Mouse (Mus musculus) gastrocnemius, adult 18-20 months (tissue): ENCODE results near the gene Fras1. TPM values are rescaled to one million over a fixed set of nuclear protein-coding genes. Genes with fewer than 3 reads are reported as not detected.

Experiments used
- DNase-seq: peaks from one replicate; pipeline ENCODE4 v3.0.0; 2021; ENCODE audit warnings: low spot score
- total RNA-seq, 2 experiments: library from RNA; stranded (reverse); gene quantifications; 2 replicates each; pipeline ENCODE4 v1.2.3; 2021

The Fras1 gene
- total RNA-seq, 2 experiments from 2014 or later, result 0.84 to 1.1 TPM

DNA sequence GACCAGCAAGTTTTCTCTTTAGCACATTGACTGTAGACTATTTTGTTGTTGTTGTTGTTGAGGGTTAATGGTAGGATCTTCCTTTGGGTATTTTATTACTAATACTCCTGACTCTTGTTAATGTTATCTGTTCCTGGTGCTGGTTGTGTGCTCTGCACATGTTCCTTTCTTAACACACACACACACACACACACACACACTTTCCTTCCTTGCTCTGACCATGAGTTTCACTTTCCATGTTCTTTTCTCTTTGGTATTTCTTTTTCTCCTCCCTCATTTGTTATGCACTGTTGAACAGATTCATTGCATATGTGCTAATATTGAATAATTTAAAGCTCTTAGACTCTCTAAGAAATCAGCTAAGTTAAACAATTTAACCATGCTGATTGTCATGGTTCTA, 105.2 kb downstream of the Fras1 start:
- DNase-seq, result no peak

DNA sequence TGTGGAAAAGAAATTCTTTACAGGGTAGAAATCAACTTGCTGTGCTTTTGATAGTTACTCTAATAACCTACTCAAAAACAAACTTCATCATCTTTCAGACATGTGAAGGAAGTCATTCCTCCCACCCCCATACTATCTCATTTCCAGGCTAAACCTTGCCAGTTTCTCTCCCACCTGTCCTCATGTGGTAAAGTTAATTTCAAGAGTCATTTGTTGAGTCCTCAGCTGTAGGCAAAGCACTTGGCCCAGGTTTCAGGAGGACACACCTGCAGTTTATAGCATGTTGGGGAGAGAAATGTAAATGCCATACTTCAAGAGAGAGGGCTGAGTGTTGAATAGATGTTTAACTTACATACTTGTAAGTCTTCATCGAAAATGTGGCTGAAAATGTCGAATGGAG, 107.4 kb downstream of the Fras1 start:
- no peak for DNase-seq

DNA sequence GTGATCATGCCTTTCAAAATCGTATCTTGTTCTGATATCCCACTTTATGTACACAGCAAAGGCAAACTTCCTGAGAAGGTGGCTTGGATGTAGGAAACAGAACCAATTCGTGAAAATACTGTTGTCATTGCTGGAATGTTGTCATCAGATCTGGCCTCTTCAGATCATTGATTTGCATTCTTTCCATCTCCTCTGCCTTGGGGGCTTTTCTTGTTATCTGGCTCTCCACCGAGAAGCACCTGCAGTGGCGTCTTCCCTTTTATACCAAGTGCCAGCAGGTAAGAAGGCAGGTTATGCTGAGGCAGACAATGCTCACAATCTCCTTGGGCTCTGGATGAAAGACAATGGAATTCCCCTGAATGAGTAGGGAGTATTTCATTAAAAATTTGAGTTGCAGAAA, 108.3 kb downstream of the Fras1 start:
- DNase-seq, result no peak

DNA sequence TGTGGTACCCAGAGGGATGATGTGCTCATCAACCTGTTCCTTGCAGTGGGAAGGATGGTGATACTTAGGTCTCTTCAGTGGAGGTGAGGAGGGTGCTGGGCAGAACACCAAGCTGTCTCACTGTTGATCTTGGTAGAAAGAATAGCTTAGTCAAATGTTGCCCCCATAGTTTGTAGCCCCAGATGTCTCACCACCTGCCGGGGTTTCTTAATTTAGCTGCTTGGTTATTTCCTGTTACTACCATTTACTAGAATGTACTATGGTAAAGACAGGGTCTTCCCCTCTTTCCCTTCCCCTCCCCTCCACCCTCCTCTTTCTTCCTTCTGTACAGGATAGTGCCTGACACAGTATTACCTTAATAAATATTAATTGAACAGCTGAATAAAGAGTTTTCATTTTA, 118.7 kb downstream of the Fras1 start:
- no peak for DNase-seq

DNA sequence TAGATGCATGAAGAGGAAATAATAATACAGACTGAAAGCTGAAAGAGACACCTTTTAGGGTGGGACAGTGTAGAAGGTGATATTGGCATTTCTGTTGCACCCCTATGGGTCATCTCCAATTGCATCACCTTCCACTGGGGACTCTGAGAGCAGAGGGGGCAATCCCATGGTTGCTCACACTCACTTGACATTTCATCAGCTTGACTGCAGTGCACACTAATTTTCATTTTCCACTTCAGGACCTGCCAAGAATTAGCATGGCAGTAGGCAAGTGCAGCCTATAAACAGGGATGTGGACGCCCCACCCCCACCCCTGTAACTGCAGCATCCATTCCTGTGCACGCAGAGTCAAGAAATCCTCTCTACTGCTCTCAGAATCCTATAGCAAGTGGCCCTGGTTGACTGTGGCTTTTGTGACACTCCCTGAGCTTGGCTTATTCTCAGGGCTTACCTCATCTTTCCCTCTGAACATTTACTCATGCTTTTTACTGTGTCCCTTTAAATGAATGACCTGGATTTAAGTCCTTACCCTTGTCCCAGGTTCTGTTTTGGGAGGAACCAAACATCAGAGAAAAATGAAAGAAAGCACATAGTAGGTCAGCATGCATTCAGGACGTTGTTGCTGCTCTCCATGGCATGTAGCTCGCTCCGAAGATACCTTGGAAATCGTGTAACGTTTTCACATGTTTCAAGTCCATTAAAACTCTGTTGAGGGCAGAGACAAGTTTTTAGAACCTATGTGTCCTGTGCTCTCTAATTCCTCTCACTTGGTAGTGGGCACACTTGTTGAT, 120.9 kb downstream of the Fras1 start:
- DNase-seq, result no peak

DNA sequence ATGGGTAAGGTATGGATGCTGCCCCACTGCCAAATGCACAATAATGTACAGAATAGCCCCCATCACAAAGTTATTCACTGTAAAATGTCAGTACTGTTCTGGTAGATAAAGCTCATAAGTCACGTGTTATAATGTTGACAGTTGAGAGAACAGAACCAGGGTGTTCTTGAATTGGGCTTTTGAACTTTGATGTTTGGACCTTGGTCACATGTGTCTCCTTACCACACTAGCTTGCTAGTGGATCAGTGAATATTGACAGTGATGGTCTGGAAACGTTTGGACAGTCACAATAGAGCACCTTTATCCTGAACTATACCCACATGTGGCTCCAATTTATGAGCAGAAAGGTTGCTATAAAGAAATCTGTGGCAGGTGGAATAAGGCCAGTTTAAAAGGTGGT, 124.3 kb downstream of the Fras1 start:
- DNase-seq, result no peak

DNA sequence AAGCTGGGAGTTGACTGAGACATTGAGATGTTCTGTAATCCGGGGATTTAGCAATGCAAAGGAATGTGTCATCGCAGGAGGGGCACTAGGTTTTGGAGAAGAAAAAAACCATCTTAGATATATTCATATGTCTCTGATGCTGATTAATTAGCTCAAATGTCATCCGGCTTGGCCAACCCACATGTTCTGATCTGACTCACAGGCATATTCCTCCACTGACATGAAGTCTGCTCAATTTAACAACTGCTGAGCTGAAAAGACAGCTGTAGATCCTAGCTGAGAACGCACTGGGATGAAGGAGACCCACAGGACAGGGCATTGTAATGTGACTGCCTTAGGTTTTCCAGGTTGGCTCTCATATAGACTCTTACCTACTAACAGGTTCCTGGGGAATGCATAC, 128.0 kb downstream of the Fras1 start:
- no peak for DNase-seq

DNA sequence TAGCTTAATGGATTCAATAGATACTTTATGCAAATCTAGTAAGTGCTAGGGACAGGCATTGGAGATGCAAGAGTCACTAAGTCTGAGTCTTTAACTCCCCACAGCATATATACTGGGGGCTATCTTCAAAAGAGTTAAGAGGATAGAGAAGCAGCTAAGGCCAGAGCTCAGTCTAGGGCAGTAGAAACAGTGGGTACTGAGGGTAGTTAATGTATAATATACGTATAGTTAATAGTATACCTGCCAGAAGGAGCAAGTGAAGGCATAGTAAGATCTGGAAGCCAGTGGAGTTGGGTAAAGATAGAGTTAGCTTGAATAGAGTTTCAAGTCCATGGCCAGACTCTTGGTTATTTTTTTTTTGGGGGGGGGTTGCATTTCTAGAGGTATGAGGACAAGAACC, 128.6 kb downstream of the Fras1 start:
- DNase-seq, result no peak

DNA sequence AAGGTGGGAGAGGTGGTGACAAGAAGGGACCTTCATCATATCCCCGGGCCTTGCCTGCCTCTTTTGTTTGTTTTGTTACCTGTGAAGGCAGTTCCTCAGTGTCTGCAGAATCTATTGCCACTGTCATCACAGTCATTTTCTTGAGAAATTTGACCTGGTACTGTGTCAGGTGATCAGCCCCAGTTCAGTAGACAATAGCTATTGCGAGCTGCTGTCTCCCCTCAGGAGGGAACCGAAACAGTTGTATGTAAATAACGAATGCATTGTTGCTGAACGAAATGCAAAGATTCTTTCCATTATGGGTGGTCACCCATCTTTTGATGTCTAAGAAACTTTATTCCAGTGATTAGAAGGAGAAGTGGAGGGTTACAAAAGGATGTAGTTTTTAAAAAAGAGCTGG, 137.2 kb downstream of the Fras1 start:
- no peak for DNase-seq

DNA sequence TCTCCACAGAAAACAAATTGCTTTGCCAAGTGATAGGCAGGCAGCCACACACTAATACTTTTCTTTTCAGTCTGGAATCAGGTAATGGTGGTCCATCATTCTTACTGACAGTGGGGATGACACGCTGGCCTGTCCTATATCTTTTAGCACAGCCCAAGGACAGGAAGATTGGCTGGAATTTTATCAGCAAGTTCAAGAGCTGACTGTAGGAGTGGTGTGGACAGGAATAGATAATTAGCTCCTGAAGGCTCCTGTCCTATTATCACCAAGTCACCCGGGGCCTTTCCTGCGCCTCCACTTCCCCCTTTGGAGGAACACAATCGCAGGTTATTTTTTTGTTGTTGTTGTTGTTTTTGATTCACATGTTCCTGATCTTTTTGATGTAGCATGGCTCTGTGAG, 139.6 kb downstream of the Fras1 start:
- no peak for DNase-seq

DNA sequence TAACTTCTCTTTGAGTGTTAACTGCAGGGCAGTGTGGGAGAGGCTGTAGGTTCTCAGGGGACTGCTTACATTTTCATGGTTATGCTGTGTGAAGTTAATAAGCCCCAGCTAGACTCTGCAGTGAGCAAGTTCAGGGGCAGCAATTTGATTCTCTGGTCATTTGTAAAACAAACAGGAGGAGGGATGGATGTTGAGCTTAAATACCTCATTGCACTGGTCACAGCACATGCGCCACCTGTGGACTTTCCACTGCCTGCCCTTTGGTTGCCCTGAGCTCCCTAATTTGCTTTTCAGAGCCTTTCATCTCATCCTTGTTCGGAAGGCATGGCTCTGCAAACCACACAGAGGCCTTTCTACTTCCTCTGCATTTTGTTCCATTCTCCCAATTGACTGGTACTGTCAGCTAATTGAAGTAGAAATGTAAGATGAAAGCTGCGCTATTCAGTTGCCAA, 142.1 kb downstream of the Fras1 start:
- DNase-seq, result no peak

DNA sequence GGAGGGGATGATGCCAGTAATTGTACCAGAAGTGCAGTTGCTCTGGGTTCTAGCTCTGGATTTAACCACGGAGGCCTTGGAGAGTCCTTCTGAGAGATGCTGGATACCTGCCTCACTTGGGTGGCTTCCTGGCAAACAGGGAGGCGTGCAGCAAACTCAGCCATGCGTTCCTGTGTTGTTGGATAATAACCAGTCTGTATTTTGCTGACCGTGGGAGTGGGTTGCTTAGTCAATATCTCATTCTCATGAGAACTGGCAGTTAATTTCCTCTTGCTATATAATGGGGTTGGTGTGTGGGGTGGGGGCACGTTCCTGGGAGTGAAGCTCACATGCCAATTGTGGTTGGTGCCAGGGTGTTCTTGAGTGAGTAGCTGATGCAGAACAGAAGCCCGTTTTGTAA, 142.6 kb downstream of the Fras1 start:
- no peak for DNase-seq

DNA sequence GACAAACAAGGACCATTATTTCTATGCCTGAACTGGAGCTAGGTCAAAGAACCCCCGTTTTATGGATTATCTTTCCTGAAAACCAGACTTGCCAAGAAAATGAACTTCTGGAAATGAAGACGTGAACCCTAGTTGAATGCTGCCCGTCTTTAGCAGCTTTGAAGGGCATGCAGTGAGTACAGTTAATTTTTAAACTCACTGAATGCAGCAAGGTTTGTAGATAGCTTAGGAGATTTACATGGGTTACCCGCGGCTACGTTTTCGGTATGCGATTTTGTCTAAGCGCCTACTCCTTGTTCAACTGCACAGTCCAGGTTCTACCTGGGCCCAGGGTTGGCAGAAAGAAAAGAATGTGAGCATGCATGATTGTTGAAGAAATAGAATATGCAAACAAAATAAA, 147.8 kb downstream of the Fras1 start:
- DNase-seq, result no peak

DNA sequence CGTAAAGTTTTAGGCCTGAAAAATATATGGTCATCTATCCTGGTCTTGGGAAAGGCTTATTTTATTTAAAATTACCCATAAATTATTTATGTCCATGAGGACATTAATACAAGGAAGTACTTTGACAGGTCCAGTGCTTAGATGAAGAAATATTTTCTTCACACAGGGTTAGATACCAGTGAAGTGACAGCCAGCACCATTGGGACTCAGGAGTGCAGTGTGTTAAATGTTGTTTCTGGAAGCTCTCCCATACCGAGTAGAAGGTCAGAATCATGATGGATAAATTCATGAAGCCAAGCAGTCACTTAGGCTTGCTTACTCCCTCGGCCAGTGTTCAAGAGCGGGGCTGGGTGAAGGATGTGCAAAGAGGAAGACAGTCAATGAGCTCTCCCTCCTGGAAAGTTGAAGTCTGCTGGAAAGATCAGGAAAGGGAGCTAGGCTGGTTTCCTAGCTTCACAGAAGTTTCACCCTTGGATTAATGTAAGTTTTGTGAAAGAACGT, 149.2 kb downstream of the Fras1 start:
- DNase-seq, result no peak

DNA sequence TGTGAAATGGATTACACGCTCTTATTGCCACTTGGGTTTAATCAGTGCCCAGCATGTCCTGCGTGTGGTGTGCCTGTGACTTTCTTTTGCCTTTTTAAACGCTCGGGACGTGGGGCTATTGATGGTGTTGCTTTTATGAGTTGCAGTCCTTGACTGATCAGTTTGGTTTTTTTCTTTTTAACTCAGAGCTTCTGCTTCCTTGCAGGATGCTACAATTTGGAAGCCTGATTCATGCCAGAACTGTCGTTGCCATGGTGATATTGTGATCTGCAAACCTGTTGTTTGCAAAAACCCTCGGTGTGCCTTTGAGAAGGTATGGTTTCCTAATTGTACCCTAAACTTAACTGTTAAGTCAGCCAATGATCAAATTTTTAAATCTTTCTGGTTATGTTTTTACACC, 154.5 kb downstream of the Fras1 start:
- no peak for DNase-seq

DNA sequence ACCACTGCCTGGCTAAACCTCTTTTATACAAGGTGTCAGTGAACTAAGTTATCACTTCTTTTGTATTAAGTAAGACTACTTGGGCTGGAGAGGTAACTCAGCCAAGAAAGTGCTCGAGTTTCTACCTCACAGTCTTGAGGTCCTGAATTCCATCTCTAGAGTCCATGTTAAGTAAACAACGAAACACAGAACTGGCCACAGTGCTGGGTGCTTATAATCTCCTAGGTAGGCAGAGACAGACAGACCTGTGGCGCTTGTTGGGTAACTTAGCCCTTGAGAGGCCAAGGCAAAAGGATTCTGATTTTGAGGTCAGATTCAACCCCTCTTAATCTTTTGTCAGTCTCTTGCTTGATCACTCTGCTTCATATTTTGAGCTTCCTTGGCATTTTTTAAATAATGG, 156.8 kb downstream of the Fras1 start:
- no peak for DNase-seq

DNA sequence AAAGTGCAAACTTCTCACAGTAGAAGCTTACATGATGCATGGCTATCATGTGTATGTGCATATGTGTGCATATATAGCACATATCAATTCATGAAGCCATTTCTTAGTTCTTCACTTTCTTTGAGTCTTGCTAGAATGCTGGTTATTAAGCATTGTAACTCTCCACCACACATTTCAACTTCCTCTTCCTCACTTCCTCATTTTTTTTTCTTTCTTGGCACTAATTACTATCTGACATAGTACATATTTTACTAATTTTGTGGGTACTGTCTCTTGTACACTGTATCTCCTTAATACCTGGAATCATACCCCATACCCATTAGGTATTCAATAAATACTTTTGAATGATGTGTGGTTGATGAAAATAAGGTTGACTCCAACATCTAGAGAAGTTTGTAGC, 158.2 kb downstream of the Fras1 start:
- no peak for DNase-seq

DNA sequence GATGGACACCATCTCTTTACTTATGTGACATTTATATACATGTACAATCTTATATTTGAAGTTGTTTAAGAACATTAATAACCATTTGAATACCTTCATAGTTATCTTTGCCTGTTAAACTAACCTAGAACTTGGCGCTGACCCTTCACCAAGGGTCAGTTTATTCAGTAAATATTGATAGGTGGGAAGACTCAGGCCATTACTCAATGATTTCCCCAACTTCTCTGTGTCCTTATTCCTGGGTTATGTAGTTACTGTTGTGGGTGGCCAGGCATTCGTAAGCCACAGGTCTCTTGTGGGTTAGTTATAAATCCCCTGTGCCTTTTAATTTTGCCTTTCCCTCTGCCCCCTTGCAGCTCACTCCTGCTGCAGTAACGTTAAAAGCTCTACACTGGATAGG, 162.8 kb downstream of the Fras1 start:
- no peak for DNase-seq

DNA sequence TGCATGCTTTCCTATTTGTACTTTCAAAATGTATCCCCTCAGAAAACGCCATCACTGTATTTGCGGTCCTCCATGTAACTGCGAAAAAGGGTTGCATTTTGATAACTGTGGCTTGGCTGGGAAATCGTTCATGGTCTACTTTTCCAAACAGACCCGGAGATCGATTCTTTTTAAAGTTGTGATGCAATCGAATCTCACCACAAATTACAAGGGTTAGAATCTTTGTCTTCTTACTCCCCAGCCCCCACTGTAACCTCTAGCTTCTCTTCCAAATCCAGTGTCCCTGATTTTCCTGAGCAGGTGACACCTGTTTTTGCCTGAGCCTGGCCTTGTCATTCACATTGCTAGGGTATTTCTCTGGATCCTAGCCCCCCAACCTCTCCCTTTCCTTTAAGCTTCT, 163.2 kb downstream of the Fras1 start:
- DNase-seq, result no peak

DNA sequence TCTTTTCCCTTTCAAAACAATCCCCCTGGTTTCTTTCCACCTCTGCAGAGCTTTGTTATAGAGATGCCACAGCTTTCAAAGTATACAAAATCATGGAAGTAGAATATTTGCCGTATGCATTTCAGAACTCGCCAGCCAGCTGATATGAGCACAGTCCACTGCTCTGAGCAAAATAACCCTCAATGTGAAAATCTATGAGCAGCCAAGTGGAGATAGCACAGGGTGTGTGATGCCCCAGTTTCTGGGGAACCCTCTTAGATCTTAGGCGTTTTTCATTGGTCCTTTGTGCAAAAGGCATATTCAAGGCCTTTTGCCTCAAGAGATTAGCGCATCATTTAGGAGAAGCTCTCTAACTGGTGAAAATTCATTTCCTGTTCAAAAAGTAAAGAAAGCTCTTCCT, 170.4 kb downstream of the Fras1 start:
- DNase-seq, result no peak

DNA sequence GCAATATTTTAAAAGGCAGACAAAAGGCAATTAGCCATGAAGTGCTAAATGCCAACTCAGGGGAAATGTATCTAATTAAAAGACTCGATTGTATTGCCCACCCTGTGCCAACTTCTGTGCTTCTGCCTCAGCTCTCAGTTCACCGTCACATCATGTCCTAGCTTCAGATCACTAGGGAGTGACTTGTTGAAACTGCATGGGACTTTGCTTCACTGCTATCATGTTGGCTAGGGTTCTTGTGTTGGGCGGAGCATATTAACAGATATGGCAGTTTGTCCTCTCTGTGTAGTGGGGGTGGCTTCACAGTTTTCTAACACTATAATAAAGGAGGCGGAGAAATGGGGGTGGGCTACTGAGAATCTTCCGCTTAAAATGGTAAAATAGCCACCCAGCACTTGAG, 172.2 kb downstream of the Fras1 start:
- no peak for DNase-seq

DNA sequence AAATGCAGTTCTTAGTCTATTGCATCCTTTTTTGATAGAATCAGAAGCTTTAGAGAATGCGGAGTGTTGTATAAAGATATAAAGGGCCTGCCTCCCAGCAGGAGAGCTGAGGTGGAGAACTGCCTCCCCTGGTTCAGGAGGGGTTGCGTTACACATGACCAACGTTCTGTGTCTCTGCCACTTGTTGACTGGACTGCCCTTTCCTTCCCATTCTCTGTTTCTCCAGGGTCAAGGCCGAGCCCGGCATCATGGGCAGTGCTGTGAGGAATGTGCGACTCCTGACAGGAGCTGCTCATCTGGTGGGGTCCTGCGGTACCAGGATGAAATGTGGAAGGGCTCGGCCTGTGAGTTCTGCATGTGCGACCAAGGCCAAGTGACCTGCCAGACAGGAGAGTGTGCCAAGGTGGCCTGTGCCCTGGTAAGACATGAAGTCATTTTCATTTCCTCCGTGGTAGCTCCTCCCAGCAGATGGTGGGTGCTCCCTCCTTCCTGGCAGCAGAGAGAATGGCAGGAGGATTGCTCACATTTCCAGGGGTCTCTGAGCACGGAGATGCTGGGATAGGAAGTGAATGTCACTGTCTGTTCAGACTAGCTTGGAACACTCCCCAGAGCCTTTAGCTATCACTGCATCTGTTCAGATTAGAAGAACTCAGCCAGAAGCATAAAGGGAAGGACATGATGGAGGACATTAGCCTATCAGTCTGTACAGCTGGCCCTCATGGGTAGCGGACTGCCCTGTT, 181.4 kb downstream of the Fras1 start:
- DNase-seq, result no peak
